Mouse (Mus musculus): ENCODE results near the gene Maml1.

DNA sequence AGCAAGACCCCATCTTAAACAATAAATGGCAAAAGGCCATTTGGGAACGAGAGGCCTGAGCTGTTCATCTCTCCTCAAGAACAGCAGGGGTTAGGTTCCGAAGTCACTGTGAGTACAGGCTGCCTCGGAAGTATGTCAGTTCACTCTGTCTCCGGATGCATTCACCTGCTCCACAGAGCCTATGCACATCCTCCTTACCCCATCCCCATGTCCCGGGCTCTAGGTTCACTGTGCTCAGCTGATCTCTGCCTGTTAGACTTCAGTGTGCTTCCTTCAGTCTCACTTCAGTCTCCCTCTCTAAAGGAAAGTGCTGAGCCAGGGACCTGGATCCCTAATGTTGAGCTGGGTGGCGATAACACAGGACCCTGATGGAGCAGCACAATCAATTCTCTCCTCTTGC lies 14.4 kb downstream of the Maml1 start:
- TF ChIP-seq MAFK (IDR thresholded peaks at IDR 0.05; ENCODE audit: insufficient read depth, low read depth, low read length): no peak
- TF ChIP-seq CHD2 (IDR thresholded peaks at IDR 0.05; ENCODE audit: low read depth, low read length): no peak

All from ES-E14 (cell line).